Mouse (Mus musculus) embryo, embryonic 11 days (tissue): Measurements from ENCODE around the gene Macrod2.

Source experiments
- DNase-seq: peaks from one replicate; pipeline ENCODE4 v3.0.0-alpha.2; 2015

Macrod2 gene

GRCm38 (mm10) chr2:140819391-140820120 lies 424.4 kb downstream of the Macrod2 start:
- DNase-seq: peak; percentile 7

GRCm38 (mm10) chr2:140822378-140822777 lies 427.3 kb downstream of the Macrod2 start:
- no peak for DNase-seq

GRCm38 (mm10) chr2:140826241-140826640 lies 431.1 kb downstream of the Macrod2 start:
- no peak for DNase-seq

- DNase-seq: no peak
Observed at GRCm38 (mm10) chr2:140828859-140829258, 433.8 kb downstream of the Macrod2 start.

- DNase-seq: no peak
Observed at GRCm38 (mm10) chr2:140830086-140830485, 435.0 kb downstream of the Macrod2 start.

- DNase-seq: no peak
Observed at GRCm38 (mm10) chr2:140839371-140839770, 444.3 kb downstream of the Macrod2 start.

GRCm38 (mm10) chr2:140839880-140840279 lies 444.8 kb downstream of the Macrod2 start:
- DNase-seq: no peak

GRCm38 (mm10) chr2:140844030-140844429 lies 448.9 kb downstream of the Macrod2 start:
- DNase-seq: no peak

- DNase-seq: no peak
Observed at GRCm38 (mm10) chr2:140847817-140848428, 452.8 kb downstream of the Macrod2 start.

- DNase-seq: no peak
Observed at GRCm38 (mm10) chr2:140853538-140853937, 458.4 kb downstream of the Macrod2 start.

GRCm38 (mm10) chr2:140861356-140861755 lies 466.2 kb downstream of the Macrod2 start:
- no peak for DNase-seq

- no peak for DNase-seq
Observed at GRCm38 (mm10) chr2:140862736-140863135, 467.6 kb downstream of the Macrod2 start.

- no peak for DNase-seq
Observed at GRCm38 (mm10) chr2:140865636-140866035, 470.5 kb downstream of the Macrod2 start.

- DNase-seq: no peak
Observed at GRCm38 (mm10) chr2:140867116-140867515, 472.0 kb downstream of the Macrod2 start.

- DNase-seq: no peak
Observed at GRCm38 (mm10) chr2:140885176-140885575, 490.1 kb downstream of the Macrod2 start.

GRCm38 (mm10) chr2:140890683-140891082 lies 495.6 kb downstream of the Macrod2 start:
- no peak for DNase-seq

- no peak for DNase-seq
Observed at GRCm38 (mm10) chr2:140896396-140897082, 501.4 kb downstream of the Macrod2 start.

- no peak for DNase-seq
Observed at GRCm38 (mm10) chr2:140898408-140898985, 503.4 kb downstream of the Macrod2 start.

GRCm38 (mm10) chr2:140905331-140905730 lies 510.2 kb downstream of the Macrod2 start:
- DNase-seq: no peak

- no peak for DNase-seq
Observed at GRCm38 (mm10) chr2:140906123-140906522, 511.0 kb downstream of the Macrod2 start.

- DNase-seq: no peak
Observed at GRCm38 (mm10) chr2:140911463-140911862, 516.4 kb downstream of the Macrod2 start.

- DNase-seq: peak; percentile 28
Observed at GRCm38 (mm10) chr2:140912179-140912578, 517.1 kb downstream of the Macrod2 start.

GRCm38 (mm10) chr2:140912931-140913330 lies 517.8 kb downstream of the Macrod2 start:
- DNase-seq: no peak
